Mouse (Mus musculus) lung, postnatal 0 days (tissue): ENCODE data around the gene Wdr25.

Experiments
- CTCF ChIP-seq: IDR thresholded peaks from 2 replicates; pipeline ENCODE4 v1.5.1; 2016; ENCODE audit warnings: antibody characterized with exemption, mild to moderate bottlenecking
- EP300 ChIP-seq: IDR thresholded peaks from 2 replicates; pipeline ENCODE4 v1.6.1; 2016; ENCODE audit warnings: antibody characterized with exemption, mild to moderate bottlenecking, control low read depth

DNA sequence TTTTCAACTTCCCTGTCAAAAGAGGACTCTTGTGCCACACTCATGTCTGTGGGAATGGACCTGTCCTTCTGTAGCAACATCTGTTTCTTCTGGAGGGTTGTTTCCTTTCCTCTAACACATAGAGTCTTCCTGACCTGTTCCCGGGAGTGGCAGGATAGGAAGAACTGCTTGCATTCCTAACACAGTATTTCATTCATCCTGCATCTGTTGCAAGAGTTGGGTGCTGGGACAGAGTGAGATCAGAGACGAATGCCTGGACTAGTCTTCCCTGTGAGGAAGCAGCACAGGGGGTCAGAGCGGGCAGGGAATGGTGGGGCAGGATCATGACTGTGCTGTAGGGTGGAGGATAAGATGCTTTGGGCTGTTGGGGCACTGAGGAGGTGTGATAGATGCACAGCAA lies 20.8 kb downstream of the Wdr25 start:
- TF ChIP-seq CTCF (no peak), EP300 (no peak)
